Mouse (Mus musculus): Measurements from ENCODE around the gene Stac.
A peak's percentile ranks its signal among the peaks of the same experiment; 100 is the strongest.

Gene Stac

GRCm38 (mm10) chr9:111689680-111690483 is at the start of gene Stac:
Gene Stac (minus strand): TSS chr9:111690348.
- DNase-seq, result peak; percentile 8

GRCm38 (mm10) chr9:111739431-111740245 is 49.5 kb upstream of the Stac start:
- no peak for DNase-seq

GRCm38 (mm10) chr9:111739026-111739425 is 48.9 kb upstream of the Stac start:
- DNase-seq, result no peak

- DNase-seq, result no peak
Observed at GRCm38 (mm10) chr9:111737796-111738195, 47.6 kb upstream of the Stac start.

GRCm38 (mm10) chr9:111735931-111736330 is 45.8 kb upstream of the Stac start:
- DNase-seq, result no peak

GRCm38 (mm10) chr9:111731939-111732670 is 42.0 kb upstream of the Stac start:
- DNase-seq, result no peak

GRCm38 (mm10) chr9:111724981-111725593 is 34.9 kb upstream of the Stac start:
- no peak for DNase-seq

- DNase-seq, result no peak
Observed at GRCm38 (mm10) chr9:111714457-111714856, 24.3 kb upstream of the Stac start.

- no peak for DNase-seq
Observed at GRCm38 (mm10) chr9:111700101-111700500, 10.0 kb upstream of the Stac start.

- no peak for DNase-seq
Observed at GRCm38 (mm10) chr9:111690484-111690855, 322 bp upstream of the Stac start.

GRCm38 (mm10) chr9:111689146-111689545 is 1.0 kb downstream of the Stac start:
- DNase-seq, result no peak

GRCm38 (mm10) chr9:111684170-111684569 is 6.0 kb downstream of the Stac start:
- DNase-seq, result no peak

- DNase-seq, result no peak
Observed at GRCm38 (mm10) chr9:111679516-111679915, 10.6 kb downstream of the Stac start.

GRCm38 (mm10) chr9:111669816-111670215 is 20.3 kb downstream of the Stac start:
- no peak for DNase-seq

GRCm38 (mm10) chr9:111655066-111655465 is 35.1 kb downstream of the Stac start:
- no peak for DNase-seq

- DNase-seq, result no peak
Observed at GRCm38 (mm10) chr9:111644228-111644627, 45.9 kb downstream of the Stac start.

- no peak for DNase-seq
Observed at GRCm38 (mm10) chr9:111643369-111643768, 46.8 kb downstream of the Stac start.

GRCm38 (mm10) chr9:111637641-111638040 is 52.5 kb downstream of the Stac start:
- no peak for DNase-seq

GRCm38 (mm10) chr9:111632833-111633232 is 57.3 kb downstream of the Stac start:
- DNase-seq, result no peak

GRCm38 (mm10) chr9:111621191-111621590 is 69.0 kb downstream of the Stac start:
- no peak for DNase-seq

- no peak for DNase-seq
Observed at GRCm38 (mm10) chr9:111611341-111611740, 78.8 kb downstream of the Stac start.

- DNase-seq, result no peak
Observed at GRCm38 (mm10) chr9:111608762-111609161, 81.4 kb downstream of the Stac start.

GRCm38 (mm10) chr9:111606603-111607002 is 83.5 kb downstream of the Stac start:
- DNase-seq, result no peak
